Mouse (Mus musculus) spleen, postnatal 10 days (tissue): ENCODE results near the gene Klf3.

Experiments used
- DNase-seq, 2 experiments: peaks; one replicate each; pipeline ENCODE4 v3.0.0; 2021 to 2022; ENCODE audit warnings: low spot score in 2 of 2

The Klf3 gene

GRCm38 (mm10) chr5:64802795-64803719, at the start of gene Klf3:
Klf3 (plus strand) TSS chr5:64803388.
- peak; percentile 94 to 95 for DNase-seq

GRCm38 (mm10) chr5:64762295-64762694, 40.9 kb upstream of the Klf3 start:
- no peak for DNase-seq

DNA sequence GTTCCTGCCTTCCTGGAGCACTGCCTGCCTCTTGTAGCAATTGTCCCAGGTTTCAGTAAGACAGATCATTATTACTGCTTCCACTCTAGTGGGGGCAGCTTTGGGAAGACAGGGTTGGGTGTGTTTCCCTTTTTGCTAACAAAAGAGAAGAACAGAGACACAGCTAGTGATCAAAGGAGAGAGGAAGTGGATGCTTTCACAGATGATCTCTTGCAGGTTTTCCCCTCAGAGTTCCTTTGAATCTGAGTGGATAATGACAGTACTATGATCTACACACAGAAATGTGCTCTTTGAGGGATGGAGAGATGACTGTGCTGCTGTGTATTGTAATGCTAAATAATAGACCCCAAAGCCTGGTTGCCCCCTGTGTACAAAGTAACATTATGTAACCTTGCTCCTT, 38.7 kb upstream of the Klf3 start:
- no peak for DNase-seq

DNA sequence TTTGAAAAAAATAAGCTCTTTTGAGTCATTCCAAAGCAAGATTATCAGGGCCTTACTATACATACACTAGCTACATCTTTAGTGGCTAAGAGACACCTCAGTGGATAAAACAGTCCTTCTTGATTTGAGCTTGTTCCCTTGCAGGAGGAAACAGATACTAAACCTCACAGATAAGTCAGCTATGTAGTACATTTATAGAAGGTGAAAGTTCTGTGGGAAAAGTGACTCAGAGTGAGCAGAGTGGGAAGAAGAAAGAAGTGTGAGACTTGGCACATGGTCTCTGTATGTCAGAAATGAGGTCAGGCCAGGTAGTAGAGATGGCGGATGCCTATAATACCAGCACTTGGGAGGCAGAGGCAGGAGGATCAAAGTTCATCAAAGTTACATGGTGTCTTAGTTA, 37.4 kb upstream of the Klf3 start:
- DNase-seq, result no peak

- DNase-seq, result no peak
These were observed 36.6 kb upstream of the Klf3 start for GRCm38 (mm10) chr5:64766626-64767025.

GRCm38 (mm10) chr5:64771619-64772018, 31.6 kb upstream of the Klf3 start:
- no peak for DNase-seq

GRCm38 (mm10) chr5:64778211-64778610, 25.0 kb upstream of the Klf3 start:
- DNase-seq, result no peak

- no peak for DNase-seq
These were observed 23.9 kb upstream of the Klf3 start for GRCm38 (mm10) chr5:64779285-64779684.

DNA sequence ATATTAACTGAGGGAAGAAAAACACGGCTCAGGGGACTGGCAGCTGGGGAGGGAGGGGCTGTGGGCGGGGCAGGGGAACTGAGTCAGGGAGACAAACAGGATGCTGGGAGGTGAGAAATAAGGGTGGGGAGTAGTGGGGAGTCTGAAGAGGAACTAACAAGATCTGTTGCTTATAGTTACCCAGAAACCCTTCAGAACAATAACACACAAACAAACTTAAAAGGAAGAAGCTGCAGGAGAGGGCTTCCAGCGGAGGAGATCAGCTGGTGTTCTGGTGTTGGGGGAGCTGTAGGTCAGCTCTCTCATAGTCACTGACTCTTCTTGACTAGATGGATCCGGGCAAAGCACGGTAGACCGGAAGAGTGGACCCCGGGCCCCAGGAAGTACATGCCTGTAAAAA, 22.4 kb upstream of the Klf3 start:
- DNase-seq, result peak in 1 of 2 experiments; percentile 46

GRCm38 (mm10) chr5:64788175-64788574, 15.0 kb upstream of the Klf3 start:
- no peak for DNase-seq

- no peak for DNase-seq
These were observed 5.0 kb upstream of the Klf3 start for GRCm38 (mm10) chr5:64798209-64798608.

GRCm38 (mm10) chr5:64801545-64801944, 1.6 kb upstream of the Klf3 start:
- no peak for DNase-seq

- no peak for DNase-seq
These were observed 1.0 kb upstream of the Klf3 start for GRCm38 (mm10) chr5:64802143-64802542.

DNA sequence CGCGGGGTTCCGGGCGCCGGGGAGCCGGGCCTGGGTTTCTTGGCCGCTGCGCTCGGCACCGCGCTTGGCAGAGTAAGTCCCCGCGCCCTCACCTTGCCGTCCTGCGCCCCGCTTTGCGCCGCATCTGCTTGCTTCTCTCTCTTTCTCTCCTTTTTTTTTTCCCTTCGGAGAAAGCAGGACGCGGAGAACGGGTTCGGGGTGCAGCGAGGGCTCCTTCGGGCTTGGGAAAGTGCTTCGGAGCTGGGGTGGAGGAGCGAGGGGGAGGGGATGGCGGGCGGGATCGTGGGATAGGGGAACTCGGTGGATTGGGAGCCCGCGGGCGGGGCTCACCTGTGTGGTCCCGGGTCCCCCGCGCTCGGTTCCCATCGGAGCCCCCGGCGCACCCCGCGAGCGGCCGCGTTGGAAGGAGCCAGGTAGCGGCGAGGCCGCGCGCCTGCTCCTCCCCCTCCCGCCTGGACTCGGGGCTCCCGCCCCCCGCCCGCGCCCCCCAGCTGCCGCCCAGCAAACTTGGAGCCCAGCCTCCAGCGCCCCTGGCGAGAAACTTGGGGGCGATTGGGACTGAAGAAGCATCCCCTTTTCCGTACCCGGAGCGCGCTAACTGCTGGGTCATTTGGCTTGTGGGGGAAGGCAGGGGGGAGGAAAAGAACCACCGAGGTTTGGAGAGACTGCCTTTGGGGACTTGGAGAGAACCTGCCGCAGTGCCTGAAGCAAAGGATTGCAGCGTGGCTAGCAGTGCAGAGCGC, 703 bp downstream of the Klf3 start:
- DNase-seq, result peak; percentile 67 to 75

GRCm38 (mm10) chr5:64805131-64805872, 2.1 kb downstream of the Klf3 start:
- no peak for DNase-seq

DNA sequence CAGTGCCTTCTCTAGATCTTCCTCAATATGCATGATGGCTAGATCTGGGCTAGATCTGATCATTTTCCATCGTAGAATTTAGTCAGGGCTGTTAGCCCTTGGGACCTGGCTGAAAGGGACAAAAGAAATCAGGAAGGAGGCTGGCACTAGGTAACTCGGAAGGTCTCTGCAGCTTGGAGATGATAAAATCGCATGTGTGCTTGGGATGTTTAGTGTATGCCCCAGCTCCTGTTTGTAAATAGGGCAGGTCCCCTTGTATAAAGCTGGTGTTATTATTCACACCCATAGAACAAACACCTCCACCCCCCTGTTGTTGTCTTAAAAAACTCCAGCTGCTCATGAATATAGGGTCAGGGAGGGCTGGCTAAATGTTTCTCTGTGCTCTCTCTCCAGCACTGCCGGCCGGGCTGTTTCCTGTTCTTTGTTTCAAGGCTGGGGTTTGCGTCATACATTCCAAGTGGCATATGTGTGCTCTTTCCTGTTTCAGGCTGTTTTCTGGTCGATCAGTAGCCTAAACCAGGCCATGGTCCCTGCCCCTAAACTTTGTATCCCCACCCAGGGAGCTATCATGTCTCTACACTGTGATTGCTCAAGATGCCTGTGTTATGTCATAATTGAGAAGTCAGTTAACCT, 2.8 kb downstream of the Klf3 start:
- peak; percentile 49 to 61 for DNase-seq

GRCm38 (mm10) chr5:64806600-64806999, 3.4 kb downstream of the Klf3 start:
- peak in 1 of 2 experiments; percentile 31 for DNase-seq

DNA sequence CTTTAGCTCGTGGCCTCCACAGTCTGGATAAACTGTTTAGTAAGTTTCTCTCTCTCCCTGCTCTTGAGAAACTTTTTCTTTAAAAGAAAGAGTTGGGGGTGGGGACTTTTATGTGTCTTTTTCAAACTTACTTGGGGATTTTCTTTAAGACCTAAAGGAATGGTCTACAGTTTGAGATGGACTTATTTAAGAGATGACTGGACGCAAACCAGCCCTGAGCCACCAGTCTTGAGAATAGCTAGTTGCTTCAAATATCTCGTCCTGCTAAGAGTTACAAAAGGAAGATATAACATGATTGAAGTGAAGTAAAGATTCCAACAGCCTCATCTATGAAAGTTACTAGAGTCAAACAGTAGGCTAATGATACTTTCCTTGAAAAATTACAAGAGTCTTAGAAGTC, 4.0 kb downstream of the Klf3 start:
- DNase-seq, result no peak

DNA sequence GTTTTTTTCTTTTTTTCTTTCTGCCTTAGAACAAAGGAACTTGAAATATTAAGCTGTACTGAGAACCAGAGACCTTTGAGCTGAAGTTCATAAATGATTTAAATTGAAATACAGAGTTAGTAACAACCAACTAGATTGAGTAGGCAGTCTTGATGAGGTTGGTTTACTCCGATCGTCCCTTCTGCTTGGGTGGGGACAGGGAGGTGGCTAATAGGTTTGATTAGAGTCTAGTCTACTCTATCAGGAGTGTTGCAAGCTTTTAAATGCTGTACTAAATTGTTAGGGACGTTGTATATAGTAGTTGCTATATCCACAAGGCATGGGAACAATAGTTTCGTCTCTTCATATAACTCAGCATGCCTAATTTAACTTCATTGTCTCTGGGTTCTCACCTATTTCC, 4.4 kb downstream of the Klf3 start:
- DNase-seq, result no peak

DNA sequence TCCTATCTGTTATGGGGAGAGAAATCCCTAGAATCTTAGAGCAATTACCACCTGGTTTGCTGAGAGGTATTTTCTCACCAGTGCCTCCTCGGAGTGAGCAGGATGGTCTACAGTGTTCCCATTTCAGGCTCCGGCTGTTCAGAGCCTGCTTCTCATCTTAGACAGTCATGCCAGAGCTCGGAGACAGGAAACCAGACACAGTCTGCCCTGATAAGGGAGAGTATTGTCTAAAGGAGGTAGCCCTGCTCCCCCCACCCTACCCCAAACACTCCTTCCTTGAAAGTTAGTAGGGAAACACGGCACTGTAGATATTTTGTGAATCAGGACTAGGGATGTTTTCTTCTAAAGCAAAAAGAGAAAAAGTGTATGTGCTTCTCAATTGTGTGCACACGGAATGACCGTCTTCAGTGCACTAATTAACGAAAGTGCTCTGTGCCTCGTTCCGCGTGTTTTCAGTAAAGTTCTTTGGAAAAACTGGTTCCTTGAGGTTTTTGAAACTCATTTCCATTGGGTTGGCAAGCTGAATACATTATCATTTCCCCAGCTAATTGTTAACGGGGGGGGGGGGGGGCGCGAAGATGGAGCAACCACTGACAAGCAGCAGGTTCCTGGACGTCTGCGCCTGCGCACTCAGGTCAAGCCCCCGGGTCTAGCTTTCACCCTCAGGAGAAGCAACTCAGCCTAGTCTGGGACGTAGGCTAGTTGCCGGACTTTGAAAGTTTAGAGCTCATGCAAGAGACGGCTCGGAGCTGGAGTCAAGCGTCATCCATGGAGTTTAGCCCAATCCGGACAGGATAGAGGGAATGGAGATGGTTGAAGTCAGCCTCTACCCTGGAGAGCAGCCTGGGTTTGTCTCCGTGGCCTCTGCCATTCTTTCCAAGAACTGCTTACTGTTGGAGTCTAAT, 5.2 kb downstream of the Klf3 start:
- peak in 1 of 2 experiments; percentile 31 for DNase-seq

- peak in 1 of 2 experiments; percentile 44 for DNase-seq
These were observed 6.1 kb downstream of the Klf3 start for GRCm38 (mm10) chr5:64809257-64809656.
